Mouse (Mus musculus) ES-E14 (cell line): ENCODE measurements around the gene Usp20.

Source experiments
- CHD2 ChIP-seq: IDR thresholded peaks from 2 replicates; pipeline ENCODE4 v1.6.1; 2014; ENCODE audit warnings: mild to moderate bottlenecking, low read depth, low read length, inconsistent platforms
- HCFC1 ChIP-seq: IDR thresholded peaks from 2 replicates; pipeline ENCODE4 v1.6.1; 2012; ENCODE audit warnings: low read length, inconsistent platforms, borderline replicate concordance; ENCODE audit not compliant: insufficient read depth
- ZC3H11A ChIP-seq: IDR thresholded peaks from 2 replicates; pipeline ENCODE4 v1.6.1; 2012; ENCODE audit warnings: low read depth, mild to moderate bottlenecking, inconsistent platforms, low read length, borderline replicate concordance

DNA sequence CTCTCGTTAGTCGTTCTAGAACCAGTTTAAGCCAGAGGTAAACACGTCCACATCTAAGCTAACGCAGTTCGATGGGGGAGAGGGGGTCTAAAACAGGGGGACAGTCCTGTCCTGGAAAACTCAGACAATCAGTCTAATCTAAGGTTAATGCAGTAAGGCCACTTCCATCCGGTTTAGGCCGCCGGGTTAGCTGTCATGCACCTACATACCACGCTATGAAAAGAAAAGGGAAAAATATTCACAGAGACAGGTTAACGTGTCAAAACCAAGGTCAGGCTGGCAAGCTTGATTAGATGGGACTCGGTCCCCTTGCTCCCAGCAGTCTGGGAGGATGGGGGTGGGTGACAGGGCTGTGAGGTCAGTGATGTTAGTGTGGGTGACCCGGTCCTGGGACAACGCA lies 71.3 kb downstream of the Usp20 start:
- TF ChIP-seq CHD2 (no peak), ZC3H11A (no peak), HCFC1 (no peak)
